Comparison of ENCODE assay signal across 21 mouse cellular contexts in genomic region chr13:52105989-52106642, GRCm38 (mm10).
DNase-seq lines count a peak whose midpoint lies in the region; ATAC-seq and TF ChIP-seq lines count a peak whose summit lies in the region.
"Had no signal": no experiment of that assay in that cellular context is flagged by ENCODE, and none has a peak within 500 bp of the region (broad histone marks: within the 10 kb centered on the region; RNA-seq: fewer than 3 reads in every experiment).

No protein-coding gene starts in this region.

- H3K9me3 ChIP-seq in heart, embryonic 15.5 days (replicated peaks), result no peaks in the 10 kb centered on the region
- H3K9me3 ChIP-seq in G1E (replicated peaks), result no peaks in the 10 kb centered on the region
- H3K9me3 ChIP-seq: embryonic facial prominence, embryonic 15.5 days; forebrain, embryonic 12.5 days; heart, embryonic 10.5 days; limb, embryonic 12.5 days had no signal

- no peak overlapping the region for H3ac ChIP-seq in C2C12 (ENCODE audit: control insufficient read depth, insufficient read length, low read depth)

- no peaks in the 10 kb centered on the region for H3K79me3 ChIP-seq in C2C12 (ENCODE audit: low read depth)

- TF ChIP-seq CTCF in C2C12 (IDR thresholded peaks at IDR 0.05; ENCODE audit: control insufficient read depth, insufficient read depth, insufficient read length), result no peak
- no peak for TF ChIP-seq CTCF in G1E (IDR thresholded peaks at IDR 0.05; ENCODE audit: low read depth, low read length)

- H3K4me1 ChIP-seq in heart, embryonic 15.5 days (replicated peaks), result peaks cover 18% of the 10 kb centered on the region
- no peaks in the 10 kb centered on the region for H3K4me1 ChIP-seq in G1E (ENCODE audit: insufficient read depth, low read depth, low read length)

- 21% methylated on average over 9 of the region's 9 CpGs for WGBS in heart, embryonic 15.5 days

- H3K4me3 ChIP-seq in heart, embryonic 15.5 days, result no peak overlapping the region
- H3K4me3 ChIP-seq in C2C12 (ENCODE audit: insufficient read depth, poor library complexity, severe bottlenecking), result no peak overlapping the region
- no peak overlapping the region for H3K4me3 ChIP-seq in G1E (ENCODE audit: low read depth, low read length)
- H3K4me3 ChIP-seq: embryonic facial prominence, embryonic 15.5 days; forebrain, embryonic 12.5 days; heart, embryonic 10.5 days; limb, embryonic 12.5 days had no signal

- H3K27ac ChIP-seq in heart, embryonic 15.5 days, result no peak overlapping the region
- H3K27ac ChIP-seq: embryonic facial prominence, embryonic 15.5 days; forebrain, embryonic 12.5 days; heart, embryonic 10.5 days; limb, embryonic 12.5 days; liver, embryonic 14.5 days had no signal

- DNase-seq in heart, adult 9 months (ENCODE audit: low spot score in 2 of 2), result no peak
- no peak for DNase-seq in G1E (ENCODE audit: low spot score)
- no peak for DNase-seq in cerebellum, adult 11 months
- DNase-seq in left cerebral cortex, adult 11 months (ENCODE audit: low spot score), result no peak
- DNase-seq: adrenal gland, adult 8-10 months; cerebellum, adult 11-12 months; cerebellum, postnatal 25 days; gastrocnemius, postnatal 25 days; kidney, postnatal 10 days; spleen, adult 18-20 months; thymus, postnatal 14 days had no signal

- H3K79me2 ChIP-seq in C2C12 (ENCODE audit: control insufficient read depth, insufficient read depth), result no peaks in the 10 kb centered on the region

- H3K36me3 ChIP-seq in heart, embryonic 15.5 days, result no peaks in the 10 kb centered on the region
- H3K36me3 ChIP-seq in C2C12 (ENCODE audit: control insufficient read depth, insufficient read depth), result no peaks in the 10 kb centered on the region
- no peaks in the 10 kb centered on the region for H3K36me3 ChIP-seq in G1E (replicated peaks)
- H3K36me3 ChIP-seq: embryonic facial prominence, embryonic 15.5 days; forebrain, embryonic 12.5 days; heart, embryonic 10.5 days; limb, embryonic 12.5 days had no signal

- H3K9ac ChIP-seq in heart, embryonic 15.5 days, result no peak overlapping the region
- H3K9ac ChIP-seq: embryonic facial prominence, embryonic 15.5 days; forebrain, embryonic 12.5 days; limb, embryonic 12.5 days; liver, embryonic 14.5 days had no signal

- H3K4me2 ChIP-seq in heart, embryonic 15.5 days, result no peak overlapping the region
- H3K4me2 ChIP-seq: embryonic facial prominence, embryonic 15.5 days; forebrain, embryonic 12.5 days; limb, embryonic 12.5 days; midbrain, embryonic 11.5 days had no signal

- 0 out of 2 replicates have a peak, but pooled peaks have one; percentile 14 for ATAC-seq in heart, embryonic 15.5 days (replicated peaks; ENCODE audit: insufficient number of reproducible peaks, insufficient read depth, low FRiP score, low read depth)
- ATAC-seq in G1E (ENCODE audit: extremely low read depth, insufficient number of reproducible peaks, low FRiP score, poor library complexity, severe bottlenecking), result peak; percentile 34; the same call in 1 of the 2 replicates
- peak; percentile 70 for ATAC-seq in megakaryocyte-erythroid progenitor cell, adult 5-6 weeks (replicated peaks; ENCODE audit: low FRiP score, low TSS enrichment, poor library complexity, severe bottlenecking)
- ATAC-seq: intestine, embryonic 16.5 days had no signal

- H3K27me3 ChIP-seq in heart, embryonic 15.5 days, result no peaks in the 10 kb centered on the region
- H3K27me3 ChIP-seq in C2C12 (ENCODE audit: control insufficient read depth, insufficient read depth, insufficient read length), result no peaks in the 10 kb centered on the region
- H3K27me3 ChIP-seq in G1E (ENCODE audit: insufficient read depth, low read length), result peaks cover 7% of the 10 kb centered on the region; the same call in 1 of the 2 replicates

TF ChIP-seq in C2C12, 6 proteins besides CTCF, POLR2A, EP300 and RAD21:
- TF ChIP-seq USF1 (IDR thresholded peaks at IDR 0.05; ENCODE audit: low read depth), result no peak
- peak; percentile 62 for TF ChIP-seq MYOD1 (IDR thresholded peaks at IDR 0.05; ENCODE audit: control insufficient read depth, insufficient read length, low read depth)
TF ChIP-seq in C2C12: peak in this region for 1.

Comparison
In these comparisons a context has a peak if more than half of its experiments do, and no peak if none do; other contexts are left out.
1. ATAC-seq: peak in every context shown above with its lines; median percentile 70 in megakaryocyte-erythroid progenitor cell, adult 5-6 weeks; 34 in G1E; 14 in heart, embryonic 15.5 days.